Mouse (Mus musculus) embryonic facial prominence, embryonic 12.5 days (tissue): ENCODE measurements around the gene Diras1. TPM values are rescaled to one million over a fixed set of nuclear protein-coding genes. Genes with fewer than 3 reads are reported as not detected.

Experiments used
- ATAC-seq: fragments of 200-750 bp; cut with Nextera tagmentation; 2 replicates; pipeline ENCODE4 v1.8.0; 2017; ENCODE audit not compliant: insufficient number of reproducible peaks, insufficient read depth, low FRiP score, low TSS enrichment
- H3K27ac ChIP-seq: fragments of 300-500 bp; sonication (generic); 2 replicates; pipeline ENCODE4 v1.5.1; 2016; ENCODE audit warnings: mild to moderate bottlenecking
- H3K27me3 ChIP-seq: fragments of 300-500 bp; sonication (generic); 2 replicates; pipeline ENCODE4 v1.6.1; 2016; ENCODE audit warnings: mild to moderate bottlenecking, moderate library complexity
- H3K36me3 ChIP-seq: fragments of 300-500 bp; sonication (generic); 2 replicates; pipeline ENCODE4 v1.6.1; 2016; ENCODE audit warnings: mild to moderate bottlenecking
- H3K4me1 ChIP-seq: fragments of 300-500 bp; sonication (generic); 2 replicates; pipeline ENCODE4 v1.6.1; 2016
- H3K4me2 ChIP-seq: fragments of 300-500 bp; sonication (generic); replicated peaks from 2 replicates; pipeline ENCODE4 v1.6.1; 2016; ENCODE audit warnings: mild to moderate bottlenecking, moderate library complexity
- H3K4me3 ChIP-seq: fragments of 300-500 bp; sonication (generic); 2 replicates; pipeline ENCODE4 v1.5.1; 2016; ENCODE audit warnings: mild to moderate bottlenecking
- H3K9ac ChIP-seq: fragments of 300-500 bp; sonication (generic); 2 replicates; pipeline ENCODE4 v1.6.1; 2016; ENCODE audit warnings: mild to moderate bottlenecking, moderate library complexity
- H3K9me3 ChIP-seq: fragments of 300-500 bp; sonication (generic); 2 replicates; pipeline ENCODE4 v1.6.1; 2016; ENCODE audit warnings: mild to moderate bottlenecking, moderate library complexity
- WGBS: fragments of 180-500 bp; shearing (Covaris S2); methylation state at CpG from one replicate; pipeline ENCODE4 v1.1.7; 2016; 5-methylcytosine and 5-hydroxymethylcytosine counted together
- polyA plus RNA-seq: library from polyadenylated mRNA; unstranded; fragments of >200 nt; fragmentation: Nextera tagmentation; extraction: Ambion mirVana; gene quantifications from 2 replicates; pipeline ENCODE4 v1.2.1, GENCODE M21; 2016

Diras1 gene
- polyA plus RNA-seq, 1 experiment from 2014 or later = 1.9 TPM

GRCm38 (mm10) chr10:81010851-81011250 lies 14.6 kb downstream of the Diras1 start:
- WGBS = 54% methylated on average over 6 of the region's 6 CpGs

GRCm38 (mm10) chr10:81007240-81007639 lies 18.2 kb downstream of the Diras1 start:
- ATAC-seq = no peak
- H3K36me3 ChIP-seq = no peaks in the 10 kb centered on the region
- no peak overlapping the region for H3K4me2 ChIP-seq
- no peaks in the 10 kb centered on the region for H3K9me3 ChIP-seq
- no peaks in the 10 kb centered on the region for H3K27me3 ChIP-seq
- WGBS = 33% methylated on average over 7 of the region's 7 CpGs
- H3K4me1 ChIP-seq = no peaks in the 10 kb centered on the region
- H3K27ac ChIP-seq = no peak overlapping the region
- no peak overlapping the region for H3K4me3 ChIP-seq
- H3K9ac ChIP-seq = no peak overlapping the region

More at GRCm38 (mm10) chr10:81010851-81011250, 14.6 kb downstream of the Diras1 start:
- Histone ChIP-seq H3K27me3 (no peaks in the 10 kb centered on the region), H3K36me3 (no peaks in the 10 kb centered on the region), H3K9me3 (no peaks in the 10 kb centered on the region), H3K4me1 (0 out of 2 replicates have a peak, but pooled peaks cover 6% of the 10 kb centered on the region), H3K4me3 (no peak overlapping the region), H3K9ac (0 out of 2 replicates have a peak overlapping the region, but pooled peaks have one; percentile 24), H3K27ac (no peak overlapping the region), H3K4me2 (no peak overlapping the region)
- ATAC-seq = no peak

- ATAC-seq = no peak
- H3K9me3 ChIP-seq = no peaks in the 10 kb centered on the region
- H3K27me3 ChIP-seq = 0 out of 2 replicates have a peak, but pooled peaks cover 3% of the 10 kb centered on the region
- 87% methylated on average over 7 of the region's 7 CpGs for WGBS
- no peak overlapping the region for H3K4me3 ChIP-seq
- no peak overlapping the region for H3K4me2 ChIP-seq
- no peaks in the 10 kb centered on the region for H3K36me3 ChIP-seq
- H3K4me1 ChIP-seq = no peaks in the 10 kb centered on the region
- no peak overlapping the region for H3K9ac ChIP-seq
- no peak overlapping the region for H3K27ac ChIP-seq
Observed at GRCm38 (mm10) chr10:81006005-81006677, 19.3 kb downstream of the Diras1 start.

GRCm38 (mm10) chr10:81001161-81001560 lies 24.3 kb downstream of the Diras1 start:
- H3K9me3 ChIP-seq = no peaks in the 10 kb centered on the region
- H3K9ac ChIP-seq = no peak overlapping the region
- 68% methylated on average over 10 of the region's 10 CpGs for WGBS
- peaks cover 18% of the 10 kb centered on the region for H3K27me3 ChIP-seq
- H3K4me3 ChIP-seq = no peak overlapping the region
- no peak overlapping the region for H3K4me2 ChIP-seq
- no peak overlapping the region for H3K27ac ChIP-seq
- no peak for ATAC-seq
- no peaks in the 10 kb centered on the region for H3K36me3 ChIP-seq
- H3K4me1 ChIP-seq = peaks cover 7% of the 10 kb centered on the region; the same call in 1 of the 2 replicates

- peaks cover 7% of the 10 kb centered on the region; the same call in 1 of the 2 replicates for H3K4me1 ChIP-seq
- H3K9ac ChIP-seq = no peak overlapping the region
- H3K4me2 ChIP-seq = no peak overlapping the region
- WGBS = 51% methylated on average over 28 of the region's 28 CpGs
- H3K9me3 ChIP-seq = no peaks in the 10 kb centered on the region
- H3K36me3 ChIP-seq = no peaks in the 10 kb centered on the region
- peaks cover 18% of the 10 kb centered on the region for H3K27me3 ChIP-seq
- no peak overlapping the region for H3K27ac ChIP-seq
- no peak overlapping the region for H3K4me3 ChIP-seq
- no peak for ATAC-seq
Observed at GRCm38 (mm10) chr10:81000197-81001062, 25.0 kb downstream of the Diras1 start.

- Histone ChIP-seq H3K9me3 (no peaks in the 10 kb centered on the region), H3K27me3 (peaks cover 18% of the 10 kb centered on the region), H3K9ac (no peak overlapping the region), H3K36me3 (no peaks in the 10 kb centered on the region), H3K4me3 (no peak overlapping the region), H3K4me1 (peaks cover 10% of the 10 kb centered on the region; the same call in 1 of the 2 replicates), H3K27ac (no peak overlapping the region), H3K4me2 (peak overlapping the region; percentile 26)
- 0 out of 2 replicates have a peak, but pooled peaks have one; percentile 24 for ATAC-seq
- 33% methylated on average over 37 of the region's 37 CpGs for WGBS
Observed at GRCm38 (mm10) chr10:80999362-81000196, 25.9 kb downstream of the Diras1 start.

- H3K9ac ChIP-seq = no peak overlapping the region
- no peaks in the 10 kb centered on the region for H3K9me3 ChIP-seq
- peaks cover 10% of the 10 kb centered on the region; the same call in 1 of the 2 replicates for H3K4me1 ChIP-seq
- H3K27me3 ChIP-seq = peaks cover 18% of the 10 kb centered on the region
- no peak overlapping the region for H3K4me3 ChIP-seq
- no peaks in the 10 kb centered on the region for H3K36me3 ChIP-seq
- WGBS = 16% methylated on average over 12 of the region's 12 CpGs
- H3K27ac ChIP-seq = no peak overlapping the region
- ATAC-seq = no peak
- no peak overlapping the region for H3K4me2 ChIP-seq
Observed at GRCm38 (mm10) chr10:80998778-80999177, 26.7 kb downstream of the Diras1 start.

- WGBS = 42% methylated on average over 14 of the region's 14 CpGs
- ATAC-seq = no peak
- peaks cover 10% of the 10 kb centered on the region; the same call in 1 of the 2 replicates for H3K4me1 ChIP-seq
- H3K4me2 ChIP-seq = no peak overlapping the region
- no peaks in the 10 kb centered on the region for H3K36me3 ChIP-seq
- no peak overlapping the region for H3K27ac ChIP-seq
- H3K27me3 ChIP-seq = peaks cover 18% of the 10 kb centered on the region
- H3K9me3 ChIP-seq = no peaks in the 10 kb centered on the region
- no peak overlapping the region for H3K4me3 ChIP-seq
- no peak overlapping the region for H3K9ac ChIP-seq
Observed at GRCm38 (mm10) chr10:80998021-80998420, 27.4 kb downstream of the Diras1 start.

- Histone ChIP-seq H3K27ac (no peak overlapping the region), H3K9ac (no peak overlapping the region), H3K36me3 (no peaks in the 10 kb centered on the region), H3K4me2 (no peak overlapping the region), H3K9me3 (no peaks in the 10 kb centered on the region), H3K4me1 (peaks cover 10% of the 10 kb centered on the region; the same call in 1 of the 2 replicates), H3K4me3 (no peak overlapping the region), H3K27me3 (peaks cover 18% of the 10 kb centered on the region)
- WGBS = 85% methylated on average over 8 of the region's 8 CpGs
- ATAC-seq = no peak
Observed at GRCm38 (mm10) chr10:80997332-80997731, 28.1 kb downstream of the Diras1 start.

GRCm38 (mm10) chr10:80996501-80996900 lies 29.0 kb downstream of the Diras1 start:
- 91% methylated on average over 8 of the region's 8 CpGs for WGBS
- Histone ChIP-seq H3K4me2 (no peak overlapping the region), H3K4me1 (peaks cover 10% of the 10 kb centered on the region; the same call in 1 of the 2 replicates), H3K36me3 (no peaks in the 10 kb centered on the region), H3K27me3 (peaks cover 16% of the 10 kb centered on the region), H3K9ac (no peak overlapping the region), H3K27ac (no peak overlapping the region), H3K9me3 (no peaks in the 10 kb centered on the region), H3K4me3 (no peak overlapping the region)
- ATAC-seq = no peak

- no peak overlapping the region for H3K4me3 ChIP-seq
- no peaks in the 10 kb centered on the region for H3K36me3 ChIP-seq
- H3K9ac ChIP-seq = no peak overlapping the region
- 0 out of 2 replicates have a peak overlapping the region, but pooled peaks have one; percentile 21 for H3K4me2 ChIP-seq
- 11% methylated on average over 21 of the region's 21 CpGs for WGBS
- peaks cover 16% of the 10 kb centered on the region for H3K27me3 ChIP-seq
- no peak for ATAC-seq
- H3K4me1 ChIP-seq = peaks cover 9% of the 10 kb centered on the region; the same call in 1 of the 2 replicates
- no peaks in the 10 kb centered on the region for H3K9me3 ChIP-seq
- H3K27ac ChIP-seq = no peak overlapping the region
Observed at GRCm38 (mm10) chr10:80995091-80995632, 30.3 kb downstream of the Diras1 start.
